Mouse (Mus musculus): Measurements from ENCODE around the gene Mc3r. TPM values are rescaled to one million over a fixed set of nuclear protein-coding genes. Genes with fewer than 3 reads are reported as not detected.

The Mc3r gene
- polyA plus RNA-seq, 1 experiment from 2014 or later: not detected

DNA sequence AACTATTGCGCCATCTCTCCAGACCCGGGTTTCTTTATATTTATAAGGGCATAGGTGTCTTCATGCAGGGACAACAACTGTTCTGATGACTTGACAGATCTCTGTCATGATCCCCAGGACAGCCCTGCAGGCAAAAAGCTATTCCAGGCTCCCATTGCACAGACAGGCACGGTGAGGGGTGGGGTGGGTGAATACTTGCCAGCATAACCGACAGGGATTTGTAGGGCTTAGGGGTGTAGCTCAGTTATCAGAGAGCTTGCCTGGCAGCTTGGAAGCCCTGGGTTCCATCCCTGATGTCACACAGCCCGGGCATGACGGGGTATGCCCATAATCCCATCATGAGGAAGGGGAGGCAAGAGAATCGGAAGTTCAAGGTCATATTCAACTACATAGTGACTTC is 42.7 kb downstream of the Mc3r start:
- H3K9ac ChIP-seq (ENCODE audit: low read depth, low read length): no peak overlapping the region
- H3K27ac ChIP-seq (ENCODE audit: low read depth, low read length): no peak overlapping the region
- H3K4me2 ChIP-seq (replicated peaks; ENCODE audit: low read depth): no peak overlapping the region
- H3K9me3 ChIP-seq (ENCODE audit: control insufficient read depth): no peaks in the 10 kb centered on the region
- no peaks in the 10 kb centered on the region for H3K36me3 ChIP-seq (ENCODE audit: control insufficient read depth, insufficient read depth)
- no peaks in the 10 kb centered on the region for H3K4me1 ChIP-seq (replicated peaks; ENCODE audit: control insufficient read depth, insufficient read depth, low read length)
- H3K4me3 ChIP-seq (ENCODE audit: low read depth, low read length): no peak overlapping the region
- WGBS: 88% methylated on average over 7 of the region's 7 CpGs
- TF ChIP-seq CTCF (IDR thresholded peaks at IDR 0.05; ENCODE audit: low read depth): no peak
- no peaks in the 10 kb centered on the region for H3K27me3 ChIP-seq (replicated peaks; ENCODE audit: control insufficient read depth, insufficient read depth, low read length)
- no peak for ATAC-seq

DNA sequence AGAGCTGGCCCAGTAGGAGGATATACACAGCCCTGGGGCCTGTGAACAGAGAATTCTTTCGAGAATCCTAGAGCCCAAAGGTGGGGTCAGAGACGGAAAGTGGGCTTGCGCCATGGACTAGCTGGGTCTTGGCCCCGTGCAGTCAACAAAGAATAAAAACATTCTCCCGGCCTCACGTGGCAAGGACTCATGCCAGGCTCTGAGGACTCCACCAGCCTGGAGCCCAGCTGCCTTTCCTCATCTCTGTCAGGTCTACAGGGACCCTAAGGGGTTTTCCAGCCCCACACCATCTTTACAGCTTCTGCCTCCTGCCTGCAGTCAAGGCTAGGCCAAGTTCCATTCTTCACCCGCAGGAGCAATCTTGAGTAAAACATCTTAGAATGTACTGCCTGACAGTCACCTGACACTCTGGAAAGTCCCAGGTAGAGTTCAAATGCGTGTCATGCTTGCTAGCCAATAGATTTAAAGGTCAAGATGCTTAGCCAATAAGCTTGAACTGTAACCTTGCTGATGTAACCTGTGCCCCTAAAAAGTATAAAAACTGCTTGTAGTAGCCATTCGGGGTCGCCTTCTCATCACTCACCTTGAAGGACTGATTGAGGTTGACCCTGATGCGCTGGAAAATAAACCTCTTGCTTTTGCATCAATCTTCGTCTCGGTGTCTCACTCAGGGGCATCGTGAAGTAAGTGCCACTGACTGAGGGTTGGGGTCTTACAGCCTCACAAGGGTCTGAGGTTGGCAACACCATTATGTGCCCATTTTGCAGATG is 43.6 kb downstream of the Mc3r start:
- Histone ChIP-seq H3K27ac (ENCODE audit: low read depth, low read length) (no peak overlapping the region), H3K27me3 (replicated peaks; ENCODE audit: control insufficient read depth, insufficient read depth, low read length) (no peaks in the 10 kb centered on the region), H3K4me2 (replicated peaks; ENCODE audit: low read depth) (no peak overlapping the region), H3K9me3 (ENCODE audit: control insufficient read depth) (no peaks in the 10 kb centered on the region), H3K9ac (ENCODE audit: low read depth, low read length) (no peak overlapping the region), H3K4me3 (ENCODE audit: low read depth, low read length) (no peak overlapping the region), H3K4me1 (replicated peaks; ENCODE audit: control insufficient read depth, insufficient read depth, low read length) (no peaks in the 10 kb centered on the region), H3K36me3 (ENCODE audit: control insufficient read depth, insufficient read depth) (no peaks in the 10 kb centered on the region)
- TF ChIP-seq CTCF (IDR thresholded peaks at IDR 0.05; ENCODE audit: low read depth): no peak
- 87% methylated on average over 14 of the region's 14 CpGs for WGBS
- no peak for ATAC-seq

DNA sequence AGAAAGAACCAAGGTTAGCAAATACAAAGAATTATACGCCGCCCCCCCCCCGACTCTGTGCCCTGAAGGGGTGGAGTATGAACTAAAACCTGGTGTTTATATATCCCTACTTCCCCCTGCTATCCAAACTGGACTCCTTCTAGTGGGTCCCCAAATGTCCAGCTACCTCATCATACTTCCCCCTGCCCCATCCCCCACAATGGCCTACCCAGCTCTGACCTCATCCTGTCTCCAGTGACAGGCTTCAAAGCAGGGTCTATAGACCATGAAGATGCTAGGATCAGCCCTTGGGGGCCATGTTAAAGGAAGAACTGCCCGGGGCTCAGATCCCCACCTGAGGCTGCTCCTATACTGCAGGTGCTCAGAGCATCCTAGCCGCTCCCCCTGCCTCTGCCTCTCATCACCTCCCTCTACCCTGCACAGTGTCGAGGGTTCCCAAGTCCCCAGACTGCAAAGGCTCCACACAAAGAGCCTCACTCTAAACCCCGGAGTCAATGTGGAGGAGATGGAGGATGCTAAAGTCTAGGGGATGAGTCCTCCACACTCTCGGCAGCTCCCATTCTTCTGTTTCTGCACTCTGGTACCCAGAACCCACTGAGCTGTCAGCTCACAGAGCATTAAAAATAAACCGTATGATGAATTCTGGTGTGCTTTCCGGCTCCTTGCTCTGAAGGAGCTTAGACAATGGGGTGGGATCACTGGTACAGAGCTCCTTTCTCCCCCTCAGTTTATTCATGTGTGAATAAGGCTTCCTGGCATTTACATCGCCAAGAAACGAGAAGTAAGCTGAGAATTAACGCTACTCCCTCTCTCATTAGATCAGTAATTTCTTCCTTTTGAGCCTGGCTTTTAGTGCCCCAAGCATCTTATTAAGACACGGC is 44.5 kb downstream of the Mc3r start:
- no peaks in the 10 kb centered on the region for H3K9me3 ChIP-seq (ENCODE audit: control insufficient read depth)
- H3K9ac ChIP-seq (ENCODE audit: low read depth, low read length): no peak overlapping the region
- no peak for ATAC-seq
- 80% methylated on average over 14 of the region's 14 CpGs for WGBS
- H3K36me3 ChIP-seq (ENCODE audit: control insufficient read depth, insufficient read depth): no peaks in the 10 kb centered on the region
- H3K4me2 ChIP-seq (replicated peaks; ENCODE audit: low read depth): no peak overlapping the region
- no peaks in the 10 kb centered on the region for H3K27me3 ChIP-seq (replicated peaks; ENCODE audit: control insufficient read depth, insufficient read depth, low read length)
- no peak overlapping the region for H3K27ac ChIP-seq (ENCODE audit: low read depth, low read length)
- TF ChIP-seq CTCF (IDR thresholded peaks at IDR 0.05; ENCODE audit: low read depth): no peak
- H3K4me1 ChIP-seq (replicated peaks; ENCODE audit: control insufficient read depth, insufficient read depth, low read length): no peaks in the 10 kb centered on the region
- no peak overlapping the region for H3K4me3 ChIP-seq (ENCODE audit: low read depth, low read length)

DNA sequence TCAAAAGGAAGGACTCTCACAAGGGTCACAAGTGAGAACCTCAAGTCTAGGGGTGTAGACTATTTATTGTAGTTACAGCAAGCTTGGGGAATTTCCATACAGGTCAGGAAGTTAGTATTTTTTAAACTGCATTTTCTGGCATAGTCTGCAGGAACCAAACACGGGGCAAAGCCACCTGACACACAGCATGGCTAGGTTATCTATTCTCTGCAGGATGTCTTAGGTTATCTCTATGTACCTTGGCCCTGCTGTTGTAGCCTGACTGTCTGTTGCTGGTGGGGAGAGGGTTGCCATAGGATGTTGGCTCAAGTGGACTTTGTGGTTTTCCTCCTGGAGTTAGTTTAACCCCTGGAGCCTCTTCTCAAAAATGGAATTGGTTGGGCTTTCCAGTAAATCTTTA is 49.8 kb downstream of the Mc3r start:
- 35% methylated on average over 1 of the region's 1 CpGs for WGBS

DNA sequence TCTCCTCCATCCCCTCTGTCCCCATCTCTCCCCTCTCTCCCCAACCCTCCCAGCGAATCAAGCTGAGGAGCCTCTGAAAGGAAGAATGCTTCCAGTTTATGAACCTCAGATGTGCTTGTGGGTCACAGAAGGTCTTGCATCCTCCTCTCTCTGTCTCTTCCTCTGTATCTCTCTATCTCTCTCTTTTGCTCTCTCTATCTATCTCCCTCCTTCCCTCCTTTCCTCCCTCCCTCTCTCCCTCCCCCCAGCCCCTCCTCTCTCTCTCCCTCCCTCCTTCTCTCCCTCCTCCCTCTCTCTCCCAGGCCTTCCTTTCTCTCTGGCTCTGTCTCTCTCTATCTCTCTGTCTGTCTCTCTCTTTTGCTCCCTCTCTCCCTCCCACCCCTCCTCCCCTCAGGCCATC is 50.2 kb downstream of the Mc3r start:
- no peak overlapping the region for H3K9ac ChIP-seq (ENCODE audit: low read depth, low read length)
- H3K36me3 ChIP-seq (ENCODE audit: control insufficient read depth, insufficient read depth): no peaks in the 10 kb centered on the region
- no peak overlapping the region for H3K4me2 ChIP-seq (replicated peaks; ENCODE audit: low read depth)
- no peak for TF ChIP-seq CTCF (IDR thresholded peaks at IDR 0.05; ENCODE audit: low read depth)
- ATAC-seq: no peak
- no peaks in the 10 kb centered on the region for H3K27me3 ChIP-seq (replicated peaks; ENCODE audit: control insufficient read depth, insufficient read depth, low read length)
- no peak overlapping the region for H3K27ac ChIP-seq (ENCODE audit: low read depth, low read length)
- no peak overlapping the region for H3K4me3 ChIP-seq (ENCODE audit: low read depth, low read length)
- no peaks in the 10 kb centered on the region for H3K4me1 ChIP-seq (replicated peaks; ENCODE audit: control insufficient read depth, insufficient read depth, low read length)
- no peaks in the 10 kb centered on the region for H3K9me3 ChIP-seq (ENCODE audit: control insufficient read depth)
- WGBS: 57% methylated on average over 1 of the region's 1 CpGs

More for the DNA sequence above, 49.8 kb downstream of the Mc3r start:
- no peak overlapping the region for H3K4me3 ChIP-seq (ENCODE audit: low read depth, low read length)
- no peak overlapping the region for H3K27ac ChIP-seq (ENCODE audit: low read depth, low read length)
- no peaks in the 10 kb centered on the region for H3K4me1 ChIP-seq (replicated peaks; ENCODE audit: control insufficient read depth, insufficient read depth, low read length)
- H3K36me3 ChIP-seq (ENCODE audit: control insufficient read depth, insufficient read depth): no peaks in the 10 kb centered on the region
- H3K9ac ChIP-seq (ENCODE audit: low read depth, low read length): no peak overlapping the region
- TF ChIP-seq CTCF (IDR thresholded peaks at IDR 0.05; ENCODE audit: low read depth): no peak
- no peak for ATAC-seq
- H3K27me3 ChIP-seq (replicated peaks; ENCODE audit: control insufficient read depth, insufficient read depth, low read length): no peaks in the 10 kb centered on the region
- H3K4me2 ChIP-seq (replicated peaks; ENCODE audit: low read depth): no peak overlapping the region
- H3K9me3 ChIP-seq (ENCODE audit: control insufficient read depth): no peaks in the 10 kb centered on the region

DNA sequence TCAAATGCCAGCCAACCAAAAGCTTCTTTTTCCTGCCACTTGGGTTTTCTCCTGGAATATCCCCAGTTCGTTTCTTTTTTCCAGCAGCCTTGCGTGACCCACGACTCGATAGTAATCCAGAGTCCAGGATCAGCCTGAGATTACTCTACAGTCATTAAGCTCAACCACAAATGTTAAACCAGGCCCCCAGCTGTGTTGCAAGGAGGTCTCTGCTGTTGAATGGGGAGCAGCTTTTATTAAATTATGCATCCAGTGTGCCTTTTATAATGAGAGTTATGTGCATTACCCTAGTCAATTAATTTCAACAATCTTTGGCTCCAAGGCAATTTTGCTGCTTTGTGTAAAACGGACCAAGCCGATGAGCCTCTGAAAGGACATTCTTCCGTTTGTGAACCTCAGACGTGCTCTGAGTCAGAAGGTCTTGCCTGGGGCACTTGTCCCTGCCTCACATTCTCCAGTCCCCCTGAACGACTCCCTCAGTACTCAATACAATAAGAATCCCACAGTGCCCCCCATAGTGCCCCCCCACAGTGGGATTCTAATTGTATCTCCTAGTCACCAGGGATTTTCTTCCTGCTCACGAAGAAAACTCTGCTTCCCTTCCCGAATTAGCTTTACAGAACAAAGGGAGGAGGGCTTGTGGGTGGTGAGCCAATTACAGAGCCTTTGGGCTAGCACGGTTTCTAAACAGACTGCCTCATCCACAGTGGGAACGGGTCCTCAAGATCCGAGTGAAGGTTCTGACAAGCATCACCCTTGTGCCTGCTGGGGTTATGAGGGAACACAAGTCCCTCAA is 51.0 kb downstream of the Mc3r start:
- no peak overlapping the region for H3K9ac ChIP-seq (ENCODE audit: low read depth, low read length)
- no peaks in the 10 kb centered on the region for H3K9me3 ChIP-seq (ENCODE audit: control insufficient read depth)
- no peak overlapping the region for H3K4me3 ChIP-seq (ENCODE audit: low read depth, low read length)
- no peaks in the 10 kb centered on the region for H3K4me1 ChIP-seq (replicated peaks; ENCODE audit: control insufficient read depth, insufficient read depth, low read length)
- H3K36me3 ChIP-seq (ENCODE audit: control insufficient read depth, insufficient read depth): no peaks in the 10 kb centered on the region
- no peak for TF ChIP-seq CTCF (IDR thresholded peaks at IDR 0.05; ENCODE audit: low read depth)
- H3K4me2 ChIP-seq (replicated peaks; ENCODE audit: low read depth): no peak overlapping the region
- WGBS: 39% methylated on average over 14 of the region's 14 CpGs
- no peaks in the 10 kb centered on the region for H3K27me3 ChIP-seq (replicated peaks; ENCODE audit: control insufficient read depth, insufficient read depth, low read length)
- ATAC-seq: no peak
- H3K27ac ChIP-seq (ENCODE audit: low read depth, low read length): no peak overlapping the region

Other genes starting within 250 kb of the Mc3r start
- 0.29 and 0.33 TPM in 2 replicates for gene Cbln4, start 205.0 kb upstream of the Mc3r start, polyA plus RNA-seq (2015; fragmentation: Nextera tagmentation; extraction: Ambion mirVana)
- gene Fam210b, start 97.1 kb downstream of the Mc3r start, polyA plus RNA-seq (2015; fragmentation: Nextera tagmentation; extraction: Ambion mirVana): 11.5 and 12.7 TPM in 2 replicates
- gene Aurka, start 122.0 kb downstream of the Mc3r start, polyA plus RNA-seq (2015; fragmentation: Nextera tagmentation; extraction: Ambion mirVana): 17.9 and 23.1 TPM in 2 replicates
- 18.0 and 19.4 TPM in 2 replicates for gene Cstf1, start 122.2 kb downstream of the Mc3r start, polyA plus RNA-seq (2015; fragmentation: Nextera tagmentation; extraction: Ambion mirVana)
- 0.29 and 0.33 TPM in 2 replicates for gene Cass4, start 145.3 kb downstream of the Mc3r start, polyA plus RNA-seq (2015; fragmentation: Nextera tagmentation; extraction: Ambion mirVana)
- 75.3 and 82.5 TPM in 2 replicates for gene Rtf2, start 192.1 kb downstream of the Mc3r start, polyA plus RNA-seq (2015; fragmentation: Nextera tagmentation; extraction: Ambion mirVana)
- 0.17 and 0.51 TPM in 2 replicates for gene Gcnt7, start 210.1 kb downstream of the Mc3r start, polyA plus RNA-seq (2015; fragmentation: Nextera tagmentation; extraction: Ambion mirVana)
- not detected in 2 replicates for gene Fam209, start 224.0 kb downstream of the Mc3r start, polyA plus RNA-seq (2015; fragmentation: Nextera tagmentation; extraction: Ambion mirVana)